Mouse (Mus musculus) limb, embryonic 15.5 days (tissue): Measurements from ENCODE around the gene Kazn. TPM values are rescaled to one million over a fixed set of nuclear protein-coding genes. Genes with fewer than 3 reads are reported as not detected.

Source experiments
- ATAC-seq: fragments of 200-750 bp; cut with Nextera tagmentation; 2 replicates; pipeline ENCODE4 v1.8.0; 2017; ENCODE audit warnings: low read depth, moderate TSS enrichment; ENCODE audit not compliant: insufficient number of reproducible peaks, low FRiP score, low TSS enrichment
- H3K27ac ChIP-seq: fragments of 300-500 bp; sonication (generic); 2 replicates; pipeline ENCODE4 v1.5.1; 2015; ENCODE audit warnings: moderate library complexity, mild to moderate bottlenecking, inconsistent platforms
- H3K27me3 ChIP-seq: fragments of 300-500 bp; sonication (generic); 2 replicates; pipeline ENCODE4 v1.6.1; 2015; ENCODE audit warnings: inconsistent platforms
- H3K36me3 ChIP-seq: fragments of 300-500 bp; sonication (generic); 2 replicates; pipeline ENCODE4 v1.6.1; 2015; ENCODE audit warnings: inconsistent platforms
- H3K4me1 ChIP-seq: fragments of 300-500 bp; sonication (generic); 2 replicates; pipeline ENCODE4 v1.6.1; 2015; ENCODE audit warnings: inconsistent platforms
- H3K4me2 ChIP-seq: fragments of 300-500 bp; sonication (generic); 2 replicates; pipeline ENCODE4 v1.6.1; 2015; ENCODE audit warnings: mild to moderate bottlenecking, inconsistent platforms
- H3K4me3 ChIP-seq: fragments of 300-500 bp; sonication (generic); 2 replicates; pipeline ENCODE4 v1.5.1; 2015; ENCODE audit warnings: mild to moderate bottlenecking, inconsistent platforms
- H3K9ac ChIP-seq: fragments of 300-500 bp; sonication (generic); 2 replicates; pipeline ENCODE4 v1.6.1; 2015; ENCODE audit warnings: inconsistent platforms
- H3K9me3 ChIP-seq: fragments of 300-500 bp; sonication (generic); 2 replicates; pipeline ENCODE4 v1.6.1; 2016; ENCODE audit warnings: inconsistent platforms
- WGBS: fragments of 180-500 bp; shearing (Covaris S2); methylation state at CpG from one replicate; pipeline ENCODE4 v1.1.7; 2015; 5-methylcytosine and 5-hydroxymethylcytosine counted together
- polyA plus RNA-seq: library from polyadenylated mRNA; unstranded; fragments of >200 nt; fragmentation: Nextera tagmentation; extraction: Ambion mirVana; gene quantifications from 2 replicates; pipeline ENCODE4 v1.2.1, GENCODE M21; 2015

Kazn gene
- polyA plus RNA-seq, 1 experiment from 2014 or later = 15.2 TPM

DNA sequence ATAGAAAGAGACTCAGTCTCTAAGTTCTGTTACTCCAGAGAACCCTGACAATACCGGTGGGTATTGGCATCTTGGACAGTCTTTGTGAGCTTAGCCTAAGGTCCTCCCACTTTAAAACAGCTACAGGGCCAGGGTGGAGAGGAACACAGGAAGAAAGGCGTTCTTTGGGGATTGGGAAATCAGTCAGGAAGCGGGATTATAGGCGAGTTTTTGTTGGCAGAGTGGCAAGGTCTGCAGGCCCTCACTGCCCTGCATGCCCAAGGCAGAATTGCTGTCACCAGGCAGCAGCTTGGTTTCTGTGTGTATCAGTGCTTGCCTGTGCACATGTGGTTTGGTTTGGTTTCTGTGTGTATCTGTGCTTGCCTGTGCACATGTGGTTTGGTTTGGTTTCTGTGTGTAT, 22.5 kb upstream of the Kazn start:
- H3K27me3 ChIP-seq = no peaks in the 10 kb centered on the region
- no peak for ATAC-seq
- no peak overlapping the region for H3K9ac ChIP-seq
- H3K36me3 ChIP-seq = no peaks in the 10 kb centered on the region
- H3K4me1 ChIP-seq = peaks cover 4% of the 10 kb centered on the region; the same call in 1 of the 2 replicates
- no peaks in the 10 kb centered on the region for H3K9me3 ChIP-seq
- H3K27ac ChIP-seq = no peak overlapping the region
- H3K4me3 ChIP-seq = no peak overlapping the region
- no peak overlapping the region for H3K4me2 ChIP-seq
- 39% methylated on average over 4 of the region's 4 CpGs for WGBS

GRCm38 (mm10) chr4:142258730-142259129, 19.5 kb upstream of the Kazn start:
- Histone ChIP-seq H3K9me3 (no peaks in the 10 kb centered on the region), H3K4me3 (no peak overlapping the region), H3K4me1 (peaks cover 7% of the 10 kb centered on the region; the same call in 1 of the 2 replicates), H3K27me3 (no peaks in the 10 kb centered on the region), H3K9ac (no peak overlapping the region), H3K27ac (no peak overlapping the region), H3K4me2 (no peak overlapping the region), H3K36me3 (no peaks in the 10 kb centered on the region)
- ATAC-seq = no peak
- 86% methylated on average over 10 of the region's 10 CpGs for WGBS

DNA sequence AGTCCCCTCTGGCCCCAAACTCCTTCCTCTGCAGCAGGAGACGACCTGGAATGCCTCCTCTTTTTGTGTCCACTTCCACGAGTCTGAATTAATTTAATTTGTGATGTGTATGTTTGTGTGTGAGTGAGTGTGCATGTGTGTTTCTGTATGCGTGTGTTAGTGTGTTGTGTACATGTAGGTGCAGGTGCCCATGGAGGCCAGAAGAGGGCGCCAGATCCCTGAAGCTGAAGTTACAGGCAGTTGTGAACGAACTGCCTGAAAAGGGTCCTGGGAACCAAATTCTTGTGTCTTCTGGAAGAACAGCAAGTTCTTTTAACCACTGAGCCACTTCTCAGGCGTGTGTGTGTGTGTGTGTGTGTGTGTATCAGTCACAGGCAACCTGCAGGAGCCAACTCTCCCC, 14.9 kb upstream of the Kazn start:
- H3K27ac ChIP-seq = no peak overlapping the region
- ATAC-seq = no peak
- H3K9ac ChIP-seq = no peak overlapping the region
- H3K4me3 ChIP-seq = no peak overlapping the region
- 81% methylated on average over 6 of the region's 6 CpGs for WGBS
- H3K4me1 ChIP-seq = peaks cover 13% of the 10 kb centered on the region
- no peak overlapping the region for H3K4me2 ChIP-seq
- no peaks in the 10 kb centered on the region for H3K9me3 ChIP-seq
- H3K36me3 ChIP-seq = no peaks in the 10 kb centered on the region
- H3K27me3 ChIP-seq = no peaks in the 10 kb centered on the region

GRCm38 (mm10) chr4:142251471-142252354, 12.5 kb upstream of the Kazn start:
- no peak overlapping the region for H3K4me2 ChIP-seq
- 35% methylated on average over 12 of the region's 12 CpGs for WGBS
- 0 out of 2 replicates have a peak, but pooled peaks have one; percentile 4 for ATAC-seq
- peaks cover 15% of the 10 kb centered on the region for H3K4me1 ChIP-seq
- H3K4me3 ChIP-seq = no peak overlapping the region
- H3K9me3 ChIP-seq = no peaks in the 10 kb centered on the region
- no peaks in the 10 kb centered on the region for H3K36me3 ChIP-seq
- no peaks in the 10 kb centered on the region for H3K27me3 ChIP-seq
- 0 out of 2 replicates have a peak overlapping the region, but pooled peaks have one; percentile 43 for H3K27ac ChIP-seq
- no peak overlapping the region for H3K9ac ChIP-seq

DNA sequence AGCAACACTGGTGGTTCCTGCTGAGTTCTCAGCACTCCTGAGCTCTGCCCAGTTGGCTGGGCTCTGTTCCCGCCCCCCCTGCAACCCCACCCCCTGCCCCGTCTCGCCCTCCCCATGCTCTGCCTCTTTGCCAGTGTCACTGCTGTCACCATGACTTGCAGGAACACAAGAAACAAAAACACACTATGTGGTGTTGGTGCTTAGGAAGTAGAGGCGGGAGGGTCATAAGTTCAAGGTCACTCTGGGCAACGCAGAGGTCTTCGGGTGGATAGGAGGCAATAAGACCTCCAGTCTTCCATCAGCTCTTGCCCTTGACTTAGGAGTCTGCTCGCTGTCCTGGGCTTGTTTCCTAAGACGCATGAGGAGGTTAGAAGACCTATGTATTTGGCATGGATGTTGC, 10.9 kb upstream of the Kazn start:
- WGBS = 91% methylated on average over 8 of the region's 8 CpGs
- Histone ChIP-seq H3K4me1 (peaks cover 14% of the 10 kb centered on the region), H3K4me2 (no peak overlapping the region), H3K4me3 (no peak overlapping the region), H3K9ac (no peak overlapping the region), H3K9me3 (no peaks in the 10 kb centered on the region), H3K36me3 (no peaks in the 10 kb centered on the region), H3K27ac (no peak overlapping the region), H3K27me3 (no peaks in the 10 kb centered on the region)
- ATAC-seq = no peak

- H3K9ac ChIP-seq = no peak overlapping the region
- H3K4me3 ChIP-seq = no peak overlapping the region
- WGBS = 27% methylated on average over 9 of the region's 9 CpGs
- no peak overlapping the region for H3K4me2 ChIP-seq
- H3K27ac ChIP-seq = no peak overlapping the region
- H3K4me1 ChIP-seq = peaks cover 14% of the 10 kb centered on the region
- ATAC-seq = no peak
- H3K36me3 ChIP-seq = no peaks in the 10 kb centered on the region
- no peaks in the 10 kb centered on the region for H3K9me3 ChIP-seq
- no peaks in the 10 kb centered on the region for H3K27me3 ChIP-seq
Measured at GRCm38 (mm10) chr4:142249401-142249800, 10.2 kb upstream of the Kazn start.

DNA sequence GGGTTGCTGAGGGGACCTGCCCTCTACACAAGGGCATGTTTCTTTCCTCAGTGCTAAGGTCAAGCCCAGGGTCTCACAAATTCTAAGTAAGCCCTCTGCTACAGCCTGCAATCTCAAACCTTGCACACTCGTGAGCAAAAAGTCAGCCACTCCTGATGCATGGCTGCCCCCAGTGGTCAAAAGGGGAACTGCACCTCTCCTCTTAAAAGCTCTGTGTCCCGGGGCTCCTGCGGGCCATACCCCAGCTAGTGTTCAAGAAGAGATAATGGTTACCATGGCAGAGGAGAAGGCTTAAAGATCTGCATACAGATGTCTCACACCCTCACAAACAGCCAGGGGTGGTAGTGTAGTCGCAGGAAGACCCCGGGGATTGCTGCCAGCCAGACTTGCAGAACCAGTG, 9.2 kb upstream of the Kazn start:
- Histone ChIP-seq H3K9ac (no peak overlapping the region), H3K4me2 (no peak overlapping the region), H3K27me3 (no peaks in the 10 kb centered on the region), H3K4me1 (peaks cover 14% of the 10 kb centered on the region), H3K27ac (no peak overlapping the region), H3K9me3 (no peaks in the 10 kb centered on the region), H3K36me3 (no peaks in the 10 kb centered on the region), H3K4me3 (no peak overlapping the region)
- 8% methylated on average over 5 of the region's 5 CpGs for WGBS
- no peak for ATAC-seq

- no peaks in the 10 kb centered on the region for H3K36me3 ChIP-seq
- H3K27ac ChIP-seq = no peak overlapping the region
- no peak overlapping the region for H3K9ac ChIP-seq
- no peak overlapping the region for H3K4me3 ChIP-seq
- H3K4me1 ChIP-seq = peaks cover 13% of the 10 kb centered on the region
- no peak overlapping the region for H3K4me2 ChIP-seq
- 37% methylated on average over 5 of the region's 5 CpGs for WGBS
- H3K9me3 ChIP-seq = no peaks in the 10 kb centered on the region
- no peaks in the 10 kb centered on the region for H3K27me3 ChIP-seq
- no peak for ATAC-seq
Measured at GRCm38 (mm10) chr4:142246698-142247097, 7.5 kb upstream of the Kazn start.

- Histone ChIP-seq H3K27me3 (no peaks in the 10 kb centered on the region), H3K4me1 (peaks cover 18% of the 10 kb centered on the region), H3K27ac (no peak overlapping the region), H3K9ac (no peak overlapping the region), H3K4me3 (no peak overlapping the region), H3K9me3 (no peaks in the 10 kb centered on the region), H3K36me3 (no peaks in the 10 kb centered on the region), H3K4me2 (no peak overlapping the region)
- WGBS = 90% methylated on average over 5 of the region's 5 CpGs
- no peak for ATAC-seq
Measured at GRCm38 (mm10) chr4:142244641-142245040, 5.4 kb upstream of the Kazn start.

GRCm38 (mm10) chr4:142242750-142243383, 3.7 kb upstream of the Kazn start:
- Histone ChIP-seq H3K9me3 (no peaks in the 10 kb centered on the region), H3K27me3 (no peaks in the 10 kb centered on the region), H3K36me3 (no peaks in the 10 kb centered on the region), H3K4me2 (no peak overlapping the region), H3K4me1 (peaks cover 34% of the 10 kb centered on the region), H3K27ac (no peak overlapping the region), H3K9ac (no peak overlapping the region), H3K4me3 (no peak overlapping the region)
- no peak for ATAC-seq
- WGBS = 83% methylated on average over 6 of the region's 6 CpGs

- WGBS = 70% methylated on average over 4 of the region's 4 CpGs
- H3K9me3 ChIP-seq = no peaks in the 10 kb centered on the region
- no peak for ATAC-seq
- no peak overlapping the region for H3K27ac ChIP-seq
- no peaks in the 10 kb centered on the region for H3K27me3 ChIP-seq
- no peak overlapping the region for H3K4me2 ChIP-seq
- H3K4me1 ChIP-seq = peaks cover 41% of the 10 kb centered on the region
- no peaks in the 10 kb centered on the region for H3K36me3 ChIP-seq
- H3K9ac ChIP-seq = no peak overlapping the region
- H3K4me3 ChIP-seq = no peak overlapping the region
Measured at GRCm38 (mm10) chr4:142242164-142242563, 3.0 kb upstream of the Kazn start.

DNA sequence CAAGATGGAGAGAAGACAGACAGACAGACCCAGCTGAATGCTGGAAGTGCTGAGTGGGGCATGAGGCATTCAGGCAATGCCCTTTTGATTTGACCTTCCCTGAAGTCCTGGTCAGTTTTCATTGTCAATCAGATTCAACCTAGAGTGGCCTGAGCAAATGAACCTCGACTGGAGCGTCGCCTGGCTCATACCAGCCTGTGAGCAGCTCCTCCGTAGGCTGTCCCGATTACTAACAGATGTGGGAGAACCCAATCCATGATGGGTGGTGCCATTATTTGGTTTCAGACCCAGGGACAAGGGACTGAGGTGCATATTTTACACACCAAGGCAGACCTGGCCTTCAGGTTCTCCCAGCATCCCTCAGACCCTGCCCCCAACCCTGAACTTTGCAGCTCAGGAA, 1.7 kb upstream of the Kazn start:
- H3K9ac ChIP-seq = no peak overlapping the region
- H3K36me3 ChIP-seq = no peaks in the 10 kb centered on the region
- H3K4me3 ChIP-seq = no peak overlapping the region
- no peak overlapping the region for H3K4me2 ChIP-seq
- no peak for ATAC-seq
- WGBS = 50% methylated on average over 5 of the region's 5 CpGs
- H3K27ac ChIP-seq = no peak overlapping the region
- H3K27me3 ChIP-seq = no peaks in the 10 kb centered on the region
- peaks cover 44% of the 10 kb centered on the region for H3K4me1 ChIP-seq
- no peaks in the 10 kb centered on the region for H3K9me3 ChIP-seq
